Mouse (Mus musculus) lung, postnatal 0 days (tissue): Measurements from ENCODE around the gene Rapgef6. TPM values are rescaled to one million over a fixed set of nuclear protein-coding genes. Genes with fewer than 3 reads are reported as not detected.

Experiments
- ATAC-seq: fragments of 200-750 bp; cut with Nextera tagmentation; 2 replicates; pipeline ENCODE4 v1.8.0; 2017; ENCODE audit warnings: moderate library complexity
- DNase-seq: peaks from one replicate; pipeline ENCODE4 v3.0.0-alpha.2; 2016; ENCODE audit warnings: low spot score
- H3K27ac ChIP-seq: fragments of 300-500 bp; sonication (generic); 2 replicates; pipeline ENCODE4 v1.5.1; 2014; ENCODE audit warnings: antibody characterized with exemption, mild to moderate bottlenecking, low read length, mixed read lengths
- H3K27me3 ChIP-seq: fragments of 300-500 bp; sonication (generic); replicated peaks from 2 replicates; pipeline ENCODE4 v1.6.1; 2014; ENCODE audit warnings: low read length, mixed read lengths; ENCODE audit not compliant: insufficient read depth
- H3K36me3 ChIP-seq: fragments of 300-500 bp; sonication (generic); 2 replicates; pipeline ENCODE4 v1.6.1; 2014; ENCODE audit warnings: low read length, mixed read lengths; ENCODE audit not compliant: insufficient read depth
- H3K4me1 ChIP-seq: fragments of 300-500 bp; sonication (generic); 2 replicates; pipeline ENCODE4 v1.6.1; 2014; ENCODE audit warnings: antibody characterized with exemption, low read depth, low read length, mixed read lengths; ENCODE audit not compliant: insufficient read depth
- H3K4me2 ChIP-seq: fragments of 300-500 bp; sonication (generic); replicated peaks from 2 replicates; pipeline ENCODE4 v1.6.1; 2014; ENCODE audit warnings: low read depth, mild to moderate bottlenecking, low read length, moderate library complexity, mixed read lengths
- H3K4me3 ChIP-seq: fragments of 300-500 bp; sonication (generic); 2 replicates; pipeline ENCODE4 v1.5.1; 2014; ENCODE audit warnings: low read depth, low read length
- H3K9ac ChIP-seq: fragments of 300-500 bp; sonication (generic); replicated peaks from 2 replicates; pipeline ENCODE4 v1.6.1; 2014; ENCODE audit warnings: low read depth, mild to moderate bottlenecking
- H3K9me3 ChIP-seq: fragments of 300-500 bp; sonication (generic); 2 replicates; pipeline ENCODE4 v1.6.1; 2016; ENCODE audit warnings: low read length, mixed read lengths
- CTCF ChIP-seq: IDR thresholded peaks from 2 replicates; pipeline ENCODE4 v1.5.1; 2016; ENCODE audit warnings: antibody characterized with exemption, mild to moderate bottlenecking
- EP300 ChIP-seq: IDR thresholded peaks from 2 replicates; pipeline ENCODE4 v1.6.1; 2016; ENCODE audit warnings: antibody characterized with exemption, mild to moderate bottlenecking, control low read depth
- WGBS: fragments of 180-500 bp; shearing (Covaris S2); extraction: QIAGEN DNeasy Blood & Tissue Kit; methylation state at CpG from one replicate; pipeline ENCODE4 v1.1.7; 2014; 5-methylcytosine and 5-hydroxymethylcytosine counted together
- polyA plus RNA-seq: library from polyadenylated mRNA; unstranded; fragments of >200 nt; fragmentation: Nextera tagmentation; extraction: Ambion mirVana; gene quantifications from 2 replicates; pipeline ENCODE4 v1.2.1, GENCODE M21; 2015

The Rapgef6 gene
- polyA plus RNA-seq, 1 experiment from 2014 or later: 28.3 TPM

DNA sequence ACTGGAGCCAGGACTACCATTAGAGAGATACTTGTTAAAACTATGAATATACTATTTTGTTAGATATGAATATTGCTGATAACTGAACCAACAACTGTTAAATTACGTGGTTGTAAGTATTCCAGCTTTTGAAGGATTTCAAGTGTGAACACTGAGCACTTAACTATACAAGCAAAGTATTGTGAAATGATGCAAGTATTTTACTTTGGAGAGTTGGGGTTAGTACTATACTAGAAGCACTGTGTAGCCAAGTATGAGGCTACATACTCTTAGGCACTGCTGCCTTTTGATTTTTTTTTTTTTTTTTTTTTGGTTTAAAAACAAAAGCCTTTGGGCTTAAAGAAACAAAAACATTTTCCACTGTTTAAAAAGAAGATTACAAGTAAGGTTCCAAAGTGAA, 91.9 kb downstream of the Rapgef6 start:
- Histone ChIP-seq H3K4me3 (no peak overlapping the region), H3K9me3 (no peaks in the 10 kb centered on the region), H3K4me1 (no peaks in the 10 kb centered on the region), H3K9ac (no peak overlapping the region), H3K27ac (no peak overlapping the region), H3K27me3 (no peaks in the 10 kb centered on the region), H3K4me2 (no peak overlapping the region), H3K36me3 (no peaks in the 10 kb centered on the region)
- ATAC-seq (peak; percentile 97), DNase-seq (peak; percentile 87)
- WGBS: 65% methylated on average over 1 of the region's 1 CpGs
- TF ChIP-seq EP300 (0 out of 2 replicates have a peak, but pooled peaks have one; percentile 42), CTCF (no peak)

DNA sequence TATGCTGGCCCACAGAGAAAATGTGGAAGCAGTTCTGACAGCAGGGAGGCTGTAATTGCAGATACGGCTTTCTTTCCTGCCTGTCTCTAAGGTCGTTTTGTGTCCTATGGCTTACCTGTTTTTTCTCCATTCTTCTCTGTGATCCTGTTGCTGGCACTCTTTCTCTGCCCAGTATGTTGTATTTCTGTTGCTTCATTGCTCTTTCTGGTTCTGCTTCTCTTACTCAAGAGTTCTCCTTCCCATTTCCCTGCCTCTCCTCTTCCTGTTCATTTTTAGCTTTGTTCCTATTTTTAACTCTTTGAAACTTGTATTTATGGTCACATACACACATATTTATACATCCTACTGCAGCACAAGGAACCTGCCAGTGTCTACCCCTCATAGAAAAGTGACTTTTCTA, 96.2 kb downstream of the Rapgef6 start:
- no peak overlapping the region for H3K4me3 ChIP-seq
- 60% methylated on average over 2 of the region's 2 CpGs for WGBS
- H3K9ac ChIP-seq: no peak overlapping the region
- H3K4me1 ChIP-seq: no peaks in the 10 kb centered on the region
- TF ChIP-seq CTCF (no peak), EP300 (no peak)
- no peak overlapping the region for H3K27ac ChIP-seq
- H3K9me3 ChIP-seq: no peaks in the 10 kb centered on the region
- no peak overlapping the region for H3K4me2 ChIP-seq
- no peaks in the 10 kb centered on the region for H3K27me3 ChIP-seq
- H3K36me3 ChIP-seq: no peaks in the 10 kb centered on the region; the same call in 1 of the 2 replicates
- no peak for ATAC-seq
- DNase-seq: no peak

DNA sequence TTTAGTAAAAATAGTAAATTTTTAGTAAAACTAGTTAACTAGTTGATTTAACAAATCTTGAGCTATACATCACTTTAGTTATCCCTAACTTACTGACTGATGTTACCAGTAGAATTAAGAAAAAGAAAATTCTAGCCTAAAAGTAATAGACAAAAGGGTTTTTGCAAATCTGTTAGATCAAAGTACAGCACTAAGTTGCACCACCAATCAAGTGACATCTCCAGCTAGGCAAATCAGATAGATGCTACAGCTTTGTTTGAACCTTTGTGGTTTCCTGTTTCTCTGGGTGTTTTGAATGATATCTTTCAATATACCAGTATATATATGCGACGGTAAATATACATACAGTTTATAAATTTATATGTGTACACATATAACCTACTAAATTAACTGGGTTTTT, 99.1 kb downstream of the Rapgef6 start:
- TF ChIP-seq EP300 (no peak), CTCF (no peak)
- H3K36me3 ChIP-seq: no peaks in the 10 kb centered on the region; the same call in 1 of the 2 replicates
- DNase-seq: no peak
- H3K4me2 ChIP-seq: no peak overlapping the region
- H3K9me3 ChIP-seq: no peaks in the 10 kb centered on the region
- no peak for ATAC-seq
- H3K27ac ChIP-seq: no peak overlapping the region
- no peak overlapping the region for H3K4me3 ChIP-seq
- H3K9ac ChIP-seq: no peak overlapping the region
- WGBS: 97% methylated on average over 2 of the region's 2 CpGs
- H3K27me3 ChIP-seq: no peaks in the 10 kb centered on the region
- no peaks in the 10 kb centered on the region for H3K4me1 ChIP-seq

DNA sequence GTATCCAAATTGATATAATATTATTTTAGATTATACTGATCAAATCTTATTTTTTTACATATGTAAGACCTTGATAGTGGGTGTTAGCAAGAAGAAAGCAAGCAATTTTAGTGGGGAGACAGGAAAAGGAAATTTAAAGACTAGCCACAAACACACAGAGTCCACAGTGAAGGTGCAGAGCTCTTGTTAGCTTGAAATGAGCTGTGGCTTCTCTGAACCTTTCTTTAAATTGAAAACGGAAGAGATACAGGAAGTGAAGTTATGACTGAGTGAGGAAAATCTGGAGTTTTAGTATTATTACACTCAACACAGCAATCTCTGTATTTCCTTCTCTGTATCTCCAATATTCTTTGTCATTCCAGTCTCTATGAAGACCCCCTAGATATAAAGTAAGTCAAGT, 104.3 kb downstream of the Rapgef6 start:
- Histone ChIP-seq H3K4me2 (no peak overlapping the region), H3K36me3 (no peaks in the 10 kb centered on the region), H3K4me1 (no peaks in the 10 kb centered on the region), H3K9ac (no peak overlapping the region), H3K4me3 (no peak overlapping the region), H3K27ac (no peak overlapping the region), H3K9me3 (no peaks in the 10 kb centered on the region), H3K27me3 (no peaks in the 10 kb centered on the region)
- TF ChIP-seq CTCF: no peak
- TF ChIP-seq EP300: no peak
- ATAC-seq (no peak), DNase-seq (no peak)
- 71% methylated on average over 1 of the region's 1 CpGs for WGBS

DNA sequence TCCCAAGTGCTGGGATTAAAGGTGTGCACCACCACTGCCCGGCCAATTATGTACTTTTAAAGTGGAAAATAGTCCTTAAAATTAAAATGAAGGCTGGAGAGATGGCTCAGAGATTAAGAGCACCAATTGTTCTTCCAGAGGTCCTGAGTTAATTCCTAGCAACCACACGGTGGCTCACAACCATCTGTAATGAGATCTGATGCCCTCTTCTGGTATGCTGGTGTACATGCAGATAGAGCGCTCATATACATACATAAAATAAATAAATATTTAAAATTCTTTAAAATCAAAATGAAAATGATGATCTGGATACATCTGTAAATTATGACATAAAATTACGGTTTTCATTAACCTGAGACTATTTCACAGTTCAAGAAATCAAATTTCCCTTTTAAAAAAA, 123.8 kb downstream of the Rapgef6 start:
- Histone ChIP-seq H3K27ac (no peak overlapping the region), H3K4me3 (no peak overlapping the region), H3K9me3 (no peaks in the 10 kb centered on the region), H3K36me3 (peaks cover 8% of the 10 kb centered on the region; the same call in 1 of the 2 replicates), H3K4me2 (no peak overlapping the region), H3K9ac (no peak overlapping the region), H3K27me3 (no peaks in the 10 kb centered on the region), H3K4me1 (no peaks in the 10 kb centered on the region)
- WGBS: 97% methylated on average over 4 of the region's 4 CpGs
- TF ChIP-seq EP300 (no peak), CTCF (0 out of 2 replicates have a peak, but pooled peaks have one; percentile 25)
- no peak for ATAC-seq
- DNase-seq: no peak

DNA sequence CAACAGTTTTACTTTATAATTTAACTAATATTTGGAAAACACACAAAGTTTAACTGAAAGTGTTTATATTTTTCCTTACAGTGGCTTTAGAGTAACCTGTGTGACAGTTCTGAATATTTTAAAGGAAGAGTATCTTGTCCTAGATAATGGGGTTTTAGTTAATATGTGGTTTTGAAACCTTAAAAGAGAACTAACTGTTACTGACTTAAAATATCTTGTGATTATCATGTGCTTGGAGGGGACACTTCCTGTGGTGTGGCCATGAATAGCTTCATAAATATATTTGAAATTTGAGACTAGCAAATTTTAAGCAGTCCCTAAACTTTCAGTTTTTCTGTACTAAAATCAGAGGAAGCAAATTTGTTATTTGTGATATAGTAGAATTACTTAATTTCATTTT, 125.9 kb downstream of the Rapgef6 start:
- DNase-seq (no peak), ATAC-seq (no peak)
- no peak overlapping the region for H3K4me2 ChIP-seq
- H3K27me3 ChIP-seq: no peaks in the 10 kb centered on the region
- peaks cover 3% of the 10 kb centered on the region; the same call in 1 of the 2 replicates for H3K36me3 ChIP-seq
- H3K9me3 ChIP-seq: no peaks in the 10 kb centered on the region
- H3K4me1 ChIP-seq: no peaks in the 10 kb centered on the region
- TF ChIP-seq CTCF (no peak), EP300 (no peak)
- no peak overlapping the region for H3K9ac ChIP-seq
- H3K4me3 ChIP-seq: no peak overlapping the region
- no peak overlapping the region for H3K27ac ChIP-seq

DNA sequence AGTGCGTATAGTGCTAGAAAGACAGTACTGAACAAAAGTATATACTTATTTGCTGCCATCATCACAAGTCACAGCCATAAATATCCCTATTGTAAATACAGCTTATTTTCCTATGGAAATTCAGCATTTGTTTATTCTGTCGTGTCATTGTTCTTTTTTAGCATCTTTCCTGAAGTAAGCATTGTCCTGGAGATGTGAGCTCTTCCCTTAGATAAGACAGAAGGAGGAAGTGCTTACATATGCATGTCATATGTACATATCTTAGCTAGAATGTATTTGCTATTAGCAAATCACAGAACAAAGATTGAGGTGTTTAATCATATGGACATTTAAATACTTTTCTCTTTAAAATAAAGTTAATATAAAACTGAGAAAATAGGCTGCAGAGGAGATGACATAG, 132.8 kb downstream of the Rapgef6 start:
- 80% methylated on average over 2 of the region's 2 CpGs for WGBS
- Histone ChIP-seq H3K27ac (no peak overlapping the region), H3K4me3 (no peak overlapping the region), H3K27me3 (no peaks in the 10 kb centered on the region), H3K9me3 (no peaks in the 10 kb centered on the region), H3K4me1 (no peaks in the 10 kb centered on the region), H3K9ac (no peak overlapping the region), H3K4me2 (no peak overlapping the region), H3K36me3 (no peaks in the 10 kb centered on the region)
- ATAC-seq: no peak
- TF ChIP-seq CTCF (no peak), EP300 (no peak)
- no peak for DNase-seq
